Mouse (Mus musculus): ENCODE data around the gene Erich6b. TPM values are rescaled to one million over a fixed set of nuclear protein-coding genes. Genes with fewer than 3 reads are reported as not detected.

Erich6b gene
- polyA plus RNA-seq, 1 experiment from 2014 or later, result not detected

DNA sequence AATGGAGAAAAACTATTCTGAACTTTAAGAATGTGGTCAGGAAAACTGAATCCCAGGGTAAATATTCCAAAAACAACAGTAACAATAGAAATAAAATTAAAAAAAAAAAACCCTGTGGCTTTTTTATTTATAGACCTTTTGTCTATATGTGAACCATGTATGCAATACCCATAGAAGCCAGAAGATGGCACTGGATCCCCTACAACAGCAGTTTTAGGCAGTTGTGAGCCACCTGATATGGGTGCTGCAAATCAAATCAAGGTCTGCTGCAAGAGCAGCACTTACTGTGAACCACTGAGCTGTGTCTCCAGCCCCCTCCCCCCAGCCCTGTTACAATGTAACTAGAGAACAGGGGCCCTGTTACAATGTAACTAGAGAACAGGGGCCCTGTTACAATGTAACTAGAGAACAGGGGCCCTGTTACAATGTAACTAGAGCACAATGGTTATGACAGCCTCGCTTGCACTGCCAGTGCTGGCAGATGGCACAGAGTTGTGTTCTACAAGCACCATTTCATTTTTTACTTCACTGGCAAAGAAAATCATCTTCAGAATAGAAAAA is 27.1 kb downstream of the Erich6b start:
- no peak for ATAC-seq (replicated peaks; ENCODE audit: insufficient number of reproducible peaks, low FRiP score, low TSS enrichment)
- H3K27ac ChIP-seq (ENCODE audit: low read depth, low read length), result no peak overlapping the region
- no peaks in the 10 kb centered on the region for H3K9me3 ChIP-seq (replicated peaks; ENCODE audit: control insufficient read depth, low read length)
- H3K9ac ChIP-seq (ENCODE audit: low read depth, low read length), result no peak overlapping the region
- 72% methylated on average over 1 of the region's 1 CpGs for WGBS (ENCODE audit: insufficient replicate concordance)
- H3K36me3 ChIP-seq (ENCODE audit: control insufficient read depth, insufficient read depth, low read length), result no peaks in the 10 kb centered on the region
- H3K4me2 ChIP-seq, result no peak overlapping the region
- H3K27me3 ChIP-seq (ENCODE audit: control insufficient read depth, insufficient read depth, low read length), result no peaks in the 10 kb centered on the region
- no peaks in the 10 kb centered on the region for H3K4me1 ChIP-seq (ENCODE audit: control insufficient read depth, insufficient read depth, low read length)
- H3K4me3 ChIP-seq (ENCODE audit: low read depth, low read length), result no peak overlapping the region

DNA sequence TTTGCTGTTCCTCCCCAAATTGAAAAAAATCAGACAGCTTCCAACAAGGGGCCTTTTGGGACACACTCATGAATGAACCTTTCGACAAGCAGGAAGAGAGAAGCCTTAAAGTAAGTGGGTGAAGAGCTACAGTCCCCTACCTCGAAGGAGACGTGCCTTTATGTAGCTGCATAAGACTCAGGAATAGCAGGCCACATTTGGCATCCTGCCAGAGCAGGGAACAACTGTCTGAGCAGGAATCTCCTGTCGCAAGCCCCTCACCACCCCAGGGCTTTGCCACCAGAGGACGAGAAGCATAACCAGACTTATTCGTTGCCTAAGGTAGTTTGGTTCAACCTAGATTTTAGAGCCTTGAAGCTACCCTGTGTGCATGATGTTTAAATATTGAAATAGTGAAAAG is 34.3 kb downstream of the Erich6b start:
- H3K27ac ChIP-seq (ENCODE audit: low read depth, low read length), result no peak overlapping the region
- H3K9me3 ChIP-seq (replicated peaks; ENCODE audit: control insufficient read depth, low read length), result no peaks in the 10 kb centered on the region
- no peaks in the 10 kb centered on the region for H3K36me3 ChIP-seq (ENCODE audit: control insufficient read depth, insufficient read depth, low read length)
- H3K9ac ChIP-seq (ENCODE audit: low read depth, low read length), result no peak overlapping the region
- no peak for ATAC-seq (replicated peaks; ENCODE audit: insufficient number of reproducible peaks, low FRiP score, low TSS enrichment)
- no peaks in the 10 kb centered on the region for H3K4me1 ChIP-seq (ENCODE audit: control insufficient read depth, insufficient read depth, low read length)
- 53% methylated on average over 6 of the region's 6 CpGs for WGBS (ENCODE audit: insufficient replicate concordance)
- H3K4me2 ChIP-seq, result no peak overlapping the region
- no peaks in the 10 kb centered on the region for H3K27me3 ChIP-seq (ENCODE audit: control insufficient read depth, insufficient read depth, low read length)
- H3K4me3 ChIP-seq (ENCODE audit: low read depth, low read length), result no peak overlapping the region

DNA sequence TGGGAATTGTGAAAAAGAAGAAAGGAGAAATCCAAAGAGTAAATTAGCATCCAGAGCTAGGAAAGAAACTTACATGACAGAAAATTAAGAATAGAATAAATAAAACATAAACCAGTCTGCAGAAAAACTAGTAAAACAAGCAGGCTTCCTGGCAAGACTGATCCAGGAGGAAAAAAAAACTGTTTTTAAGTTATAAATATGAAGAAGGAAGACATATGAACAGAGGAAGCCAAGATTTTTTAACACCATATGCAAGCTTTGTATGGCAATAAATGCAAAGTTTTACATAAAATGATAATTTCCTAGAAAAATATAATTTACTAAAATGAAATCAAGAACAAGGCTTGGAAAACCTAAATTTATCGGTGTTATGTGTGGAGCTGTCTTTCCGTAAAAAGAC is 48.4 kb downstream of the Erich6b start:
- no peaks in the 10 kb centered on the region for H3K4me1 ChIP-seq (ENCODE audit: control insufficient read depth, insufficient read depth, low read length)
- H3K27me3 ChIP-seq (ENCODE audit: control insufficient read depth, insufficient read depth, low read length), result no peaks in the 10 kb centered on the region
- H3K27ac ChIP-seq (ENCODE audit: low read depth, low read length), result no peak overlapping the region
- H3K36me3 ChIP-seq (ENCODE audit: control insufficient read depth, insufficient read depth, low read length), result no peaks in the 10 kb centered on the region
- H3K9ac ChIP-seq (ENCODE audit: low read depth, low read length), result no peak overlapping the region
- no peak for ATAC-seq (replicated peaks; ENCODE audit: insufficient number of reproducible peaks, low FRiP score, low TSS enrichment)
- H3K4me2 ChIP-seq, result no peak overlapping the region
- H3K4me3 ChIP-seq (ENCODE audit: low read depth, low read length), result no peak overlapping the region
- 85% methylated on average over 2 of the region's 2 CpGs for WGBS (ENCODE audit: insufficient replicate concordance)
- no peaks in the 10 kb centered on the region for H3K9me3 ChIP-seq (replicated peaks; ENCODE audit: control insufficient read depth, low read length)

DNA sequence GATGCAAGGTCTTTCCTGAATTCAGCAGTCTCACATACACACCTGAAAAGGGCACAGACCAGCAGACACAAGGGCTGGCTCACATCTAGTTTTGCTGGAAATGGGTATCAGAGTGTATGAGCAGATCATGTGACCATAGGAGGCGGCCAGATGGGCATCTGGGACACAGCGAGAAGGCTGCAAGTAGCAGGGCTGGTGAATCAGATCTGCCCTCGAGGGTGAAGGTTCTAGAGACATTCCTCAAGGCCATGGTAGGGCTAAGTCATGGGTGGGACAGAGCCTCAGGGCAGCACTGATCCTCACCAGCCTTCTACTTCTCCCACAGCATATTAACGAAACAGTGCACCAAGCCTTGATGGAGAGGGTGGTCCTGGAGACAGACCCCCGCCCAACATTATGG is 54.0 kb downstream of the Erich6b start:
- no peak for ATAC-seq (replicated peaks; ENCODE audit: insufficient number of reproducible peaks, low FRiP score, low TSS enrichment)
- H3K9ac ChIP-seq (ENCODE audit: low read depth, low read length), result no peak overlapping the region
- H3K4me2 ChIP-seq, result no peak overlapping the region
- H3K4me3 ChIP-seq (ENCODE audit: low read depth, low read length), result no peak overlapping the region
- H3K36me3 ChIP-seq (ENCODE audit: control insufficient read depth, insufficient read depth, low read length), result peaks cover 1% of the 10 kb centered on the region
- no peak overlapping the region for H3K27ac ChIP-seq (ENCODE audit: low read depth, low read length)
- H3K9me3 ChIP-seq (replicated peaks; ENCODE audit: control insufficient read depth, low read length), result no peaks in the 10 kb centered on the region
- no peaks in the 10 kb centered on the region for H3K4me1 ChIP-seq (ENCODE audit: control insufficient read depth, insufficient read depth, low read length)
- no peaks in the 10 kb centered on the region for H3K27me3 ChIP-seq (ENCODE audit: control insufficient read depth, insufficient read depth, low read length)
- WGBS (ENCODE audit: insufficient replicate concordance), result 80% methylated on average over 5 of the region's 5 CpGs

DNA sequence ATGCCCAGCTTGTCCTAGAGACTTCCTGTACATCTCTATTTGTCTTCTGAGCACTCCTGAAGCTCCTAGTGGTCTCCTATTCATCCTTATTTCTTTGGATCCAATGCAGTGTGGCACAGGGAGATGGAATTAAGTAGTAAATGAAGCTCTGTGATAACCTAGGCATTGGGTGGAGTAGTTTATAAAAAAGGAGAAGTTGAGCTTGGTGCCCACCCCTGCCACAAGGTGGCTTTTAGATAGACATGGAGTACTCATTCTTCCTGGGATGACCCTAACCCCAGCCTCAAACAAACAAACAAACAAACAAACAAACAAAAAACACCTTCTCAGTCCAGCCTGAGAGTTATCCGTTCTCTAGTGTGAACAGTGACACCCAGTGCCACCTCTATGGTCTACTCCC is 55.9 kb downstream of the Erich6b start:
- no peak overlapping the region for H3K4me3 ChIP-seq (ENCODE audit: low read depth, low read length)
- no peaks in the 10 kb centered on the region for H3K27me3 ChIP-seq (ENCODE audit: control insufficient read depth, insufficient read depth, low read length)
- H3K4me1 ChIP-seq (ENCODE audit: control insufficient read depth, insufficient read depth, low read length), result no peaks in the 10 kb centered on the region
- no peak for ATAC-seq (replicated peaks; ENCODE audit: insufficient number of reproducible peaks, low FRiP score, low TSS enrichment)
- H3K27ac ChIP-seq (ENCODE audit: low read depth, low read length), result no peak overlapping the region
- no peak overlapping the region for H3K9ac ChIP-seq (ENCODE audit: low read depth, low read length)
- WGBS (ENCODE audit: insufficient replicate concordance), result 75% methylated on average over 1 of the region's 1 CpGs
- no peaks in the 10 kb centered on the region for H3K9me3 ChIP-seq (replicated peaks; ENCODE audit: control insufficient read depth, low read length)
- peaks cover 4% of the 10 kb centered on the region for H3K36me3 ChIP-seq (ENCODE audit: control insufficient read depth, insufficient read depth, low read length)
- H3K4me2 ChIP-seq, result no peak overlapping the region

DNA sequence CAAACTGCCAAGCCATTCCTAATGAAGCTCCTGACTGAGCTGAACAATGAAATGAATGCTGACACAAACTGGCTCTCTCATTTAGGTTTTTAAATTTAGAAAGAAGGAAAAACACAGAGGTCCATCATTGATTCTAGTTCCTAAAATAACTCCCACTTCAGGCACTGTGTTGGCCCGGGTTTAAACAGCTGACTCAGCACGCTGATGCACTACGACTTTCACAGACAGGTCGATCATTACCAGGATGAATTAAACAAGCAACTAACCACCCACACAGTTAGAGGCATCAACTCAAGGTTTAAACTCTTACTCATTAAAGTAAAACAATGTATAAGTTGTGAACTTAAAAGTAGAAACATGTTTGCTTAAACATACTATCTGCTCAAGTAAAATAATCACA is 64.6 kb downstream of the Erich6b start:
- Histone ChIP-seq H3K4me3 (ENCODE audit: low read depth, low read length) (no peak overlapping the region), H3K4me1 (ENCODE audit: control insufficient read depth, insufficient read depth, low read length) (no peaks in the 10 kb centered on the region), H3K9ac (ENCODE audit: low read depth, low read length) (no peak overlapping the region), H3K4me2 (no peak overlapping the region), H3K27me3 (ENCODE audit: control insufficient read depth, insufficient read depth, low read length) (no peaks in the 10 kb centered on the region), H3K9me3 (replicated peaks; ENCODE audit: control insufficient read depth, low read length) (no peaks in the 10 kb centered on the region), H3K36me3 (ENCODE audit: control insufficient read depth, insufficient read depth, low read length) (peaks cover 19% of the 10 kb centered on the region), H3K27ac (ENCODE audit: low read depth, low read length) (no peak overlapping the region)
- ATAC-seq (replicated peaks; ENCODE audit: insufficient number of reproducible peaks, low FRiP score, low TSS enrichment), result no peak
- 76% methylated on average over 4 of the region's 4 CpGs for WGBS (ENCODE audit: insufficient replicate concordance)

DNA sequence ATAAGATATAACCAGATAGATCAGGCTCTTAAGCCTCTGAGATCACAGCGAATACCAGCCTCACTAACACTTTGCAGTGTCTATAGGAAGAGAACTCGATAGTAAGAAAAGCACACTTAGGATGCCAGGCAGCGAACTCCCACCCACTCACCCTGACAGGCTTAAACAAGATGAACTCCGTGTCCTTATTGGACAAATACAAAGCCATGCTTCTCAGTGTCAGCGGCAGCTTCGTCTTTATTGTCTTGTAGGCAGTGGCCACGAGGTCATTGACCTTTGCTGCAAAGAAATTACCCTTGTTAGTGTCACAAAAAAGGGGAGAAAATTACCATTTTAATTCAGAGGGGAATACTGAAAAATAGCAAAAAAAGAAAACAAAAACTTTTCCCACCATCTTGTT is 65.7 kb downstream of the Erich6b start:
- 83% methylated on average over 7 of the region's 7 CpGs for WGBS (ENCODE audit: insufficient replicate concordance)
- Histone ChIP-seq H3K9me3 (replicated peaks; ENCODE audit: control insufficient read depth, low read length) (no peaks in the 10 kb centered on the region), H3K27me3 (ENCODE audit: control insufficient read depth, insufficient read depth, low read length) (no peaks in the 10 kb centered on the region), H3K9ac (ENCODE audit: low read depth, low read length) (no peak overlapping the region), H3K4me3 (ENCODE audit: low read depth, low read length) (no peak overlapping the region), H3K4me2 (no peak overlapping the region), H3K4me1 (ENCODE audit: control insufficient read depth, insufficient read depth, low read length) (no peaks in the 10 kb centered on the region), H3K27ac (ENCODE audit: low read depth, low read length) (no peak overlapping the region), H3K36me3 (ENCODE audit: control insufficient read depth, insufficient read depth, low read length) (peaks cover 20% of the 10 kb centered on the region)
- no peak for ATAC-seq (replicated peaks; ENCODE audit: insufficient number of reproducible peaks, low FRiP score, low TSS enrichment)

DNA sequence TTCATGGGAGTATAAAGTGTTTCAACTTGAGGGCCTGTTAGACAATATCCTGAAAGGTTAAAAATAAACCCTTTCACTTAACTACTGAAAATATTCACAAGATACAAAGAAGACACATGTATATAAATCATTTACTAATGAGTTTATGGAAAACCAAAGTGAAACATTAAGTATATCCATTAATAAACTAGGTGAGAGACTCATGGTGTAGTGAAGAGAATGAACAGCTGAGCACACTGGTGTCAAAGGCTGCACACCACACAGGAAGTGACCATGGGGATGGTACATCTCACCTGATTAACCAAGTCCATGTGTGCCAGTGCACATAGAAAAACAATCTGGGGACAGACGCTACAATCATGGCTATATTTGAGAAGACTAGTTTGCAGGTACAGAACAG is 66.9 kb downstream of the Erich6b start:
- Histone ChIP-seq H3K27ac (ENCODE audit: low read depth, low read length) (no peak overlapping the region), H3K4me2 (no peak overlapping the region), H3K9me3 (replicated peaks; ENCODE audit: control insufficient read depth, low read length) (no peaks in the 10 kb centered on the region), H3K27me3 (ENCODE audit: control insufficient read depth, insufficient read depth, low read length) (no peaks in the 10 kb centered on the region), H3K4me1 (ENCODE audit: control insufficient read depth, insufficient read depth, low read length) (no peaks in the 10 kb centered on the region), H3K9ac (ENCODE audit: low read depth, low read length) (no peak overlapping the region), H3K4me3 (ENCODE audit: low read depth, low read length) (no peak overlapping the region), H3K36me3 (ENCODE audit: control insufficient read depth, insufficient read depth, low read length) (peaks cover 11% of the 10 kb centered on the region)
- 91% methylated on average over 1 of the region's 1 CpGs for WGBS (ENCODE audit: insufficient replicate concordance)
- ATAC-seq (replicated peaks; ENCODE audit: insufficient number of reproducible peaks, low FRiP score, low TSS enrichment), result no peak

DNA sequence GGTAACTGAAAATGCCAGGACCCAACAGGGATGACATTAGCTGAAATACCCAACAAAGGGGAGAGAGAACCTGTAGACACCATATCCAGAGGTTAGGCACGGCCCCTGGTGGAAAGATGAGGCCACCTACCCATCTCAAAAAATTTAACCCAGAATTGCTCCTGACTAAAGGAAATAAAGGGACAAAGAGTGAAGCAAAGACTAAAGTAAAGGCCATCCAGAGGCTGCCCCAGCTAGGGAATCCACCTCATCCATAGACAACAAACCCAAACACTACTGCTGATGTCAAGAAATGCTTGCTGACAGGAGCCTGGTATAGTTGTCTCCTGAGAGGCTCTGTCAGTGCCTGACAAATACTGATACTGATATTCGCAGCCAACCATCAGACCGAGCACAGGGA is 69.7 kb downstream of the Erich6b start:
- Histone ChIP-seq H3K27ac (ENCODE audit: low read depth, low read length) (no peak overlapping the region), H3K36me3 (ENCODE audit: control insufficient read depth, insufficient read depth, low read length) (peaks cover 19% of the 10 kb centered on the region), H3K9ac (ENCODE audit: low read depth, low read length) (no peak overlapping the region), H3K4me3 (ENCODE audit: low read depth, low read length) (no peak overlapping the region), H3K9me3 (replicated peaks; ENCODE audit: control insufficient read depth, low read length) (no peaks in the 10 kb centered on the region), H3K27me3 (ENCODE audit: control insufficient read depth, insufficient read depth, low read length) (no peaks in the 10 kb centered on the region), H3K4me2 (no peak overlapping the region), H3K4me1 (ENCODE audit: control insufficient read depth, insufficient read depth, low read length) (no peaks in the 10 kb centered on the region)
- WGBS (ENCODE audit: insufficient replicate concordance), result 94% methylated on average over 3 of the region's 3 CpGs
- no peak for ATAC-seq (replicated peaks; ENCODE audit: insufficient number of reproducible peaks, low FRiP score, low TSS enrichment)
